Mouse (Mus musculus) midbrain, embryonic 13.5 days (tissue): ENCODE data around the gene Tcf7l2. TPM values are rescaled to one million over a fixed set of nuclear protein-coding genes. Genes with fewer than 3 reads are reported as not detected.
A peak's percentile ranks its signal among the peaks of the same experiment; 100 is the strongest.

ENCODE experiments used
- ATAC-seq: fragments of 200-750 bp; cut with Nextera tagmentation; 2 replicates; pipeline ENCODE4 v1.8.0; 2017; ENCODE audit warnings: mild to moderate bottlenecking, moderate TSS enrichment, moderate library complexity
- H3K27ac ChIP-seq: fragments of 300-500 bp; sonication (generic); 2 replicates; pipeline ENCODE4 v1.5.1; 2015; ENCODE audit warnings: inconsistent platforms, mild to moderate bottlenecking, moderate library complexity
- H3K27me3 ChIP-seq: fragments of 300-500 bp; sonication (generic); 2 replicates; pipeline ENCODE4 v1.6.1; 2015; ENCODE audit warnings: mild to moderate bottlenecking, inconsistent platforms
- H3K36me3 ChIP-seq: fragments of 300-500 bp; sonication (generic); 2 replicates; pipeline ENCODE4 v1.6.1; 2015; ENCODE audit warnings: mild to moderate bottlenecking, inconsistent platforms
- H3K4me1 ChIP-seq: fragments of 300-500 bp; sonication (generic); replicated peaks from 2 replicates; pipeline ENCODE4 v1.6.1; 2015; ENCODE audit warnings: inconsistent platforms
- H3K4me2 ChIP-seq: fragments of 300-500 bp; sonication (generic); replicated peaks from 2 replicates; pipeline ENCODE4 v1.6.1; 2015; ENCODE audit warnings: moderate library complexity, mild to moderate bottlenecking, inconsistent platforms
- H3K4me3 ChIP-seq: fragments of 300-500 bp; sonication (generic); replicated peaks from 2 replicates; pipeline ENCODE4 v1.5.1; 2015; ENCODE audit warnings: mild to moderate bottlenecking, inconsistent platforms
- H3K9ac ChIP-seq: fragments of 300-500 bp; sonication (generic); replicated peaks from 2 replicates; pipeline ENCODE4 v1.6.1; 2015; ENCODE audit warnings: mild to moderate bottlenecking, inconsistent platforms
- H3K9me3 ChIP-seq: fragments of 300-500 bp; sonication (generic); 2 replicates; pipeline ENCODE4 v1.6.1; 2016; ENCODE audit warnings: mild to moderate bottlenecking, inconsistent platforms
- WGBS: fragments of 180-500 bp; shearing (Covaris S2); methylation state at CpG from one replicate; pipeline ENCODE4 v1.1.7; 2015; 5-methylcytosine and 5-hydroxymethylcytosine counted together
- polyA plus RNA-seq: library from polyadenylated mRNA; unstranded; fragments of >200 nt; fragmentation: Nextera tagmentation; extraction: Ambion mirVana; gene quantifications from 2 replicates; pipeline ENCODE4 v1.2.1, GENCODE M21; 2015

Tcf7l2 gene
- polyA plus RNA-seq, 1 experiment from 2014 or later, result 584 TPM

DNA sequence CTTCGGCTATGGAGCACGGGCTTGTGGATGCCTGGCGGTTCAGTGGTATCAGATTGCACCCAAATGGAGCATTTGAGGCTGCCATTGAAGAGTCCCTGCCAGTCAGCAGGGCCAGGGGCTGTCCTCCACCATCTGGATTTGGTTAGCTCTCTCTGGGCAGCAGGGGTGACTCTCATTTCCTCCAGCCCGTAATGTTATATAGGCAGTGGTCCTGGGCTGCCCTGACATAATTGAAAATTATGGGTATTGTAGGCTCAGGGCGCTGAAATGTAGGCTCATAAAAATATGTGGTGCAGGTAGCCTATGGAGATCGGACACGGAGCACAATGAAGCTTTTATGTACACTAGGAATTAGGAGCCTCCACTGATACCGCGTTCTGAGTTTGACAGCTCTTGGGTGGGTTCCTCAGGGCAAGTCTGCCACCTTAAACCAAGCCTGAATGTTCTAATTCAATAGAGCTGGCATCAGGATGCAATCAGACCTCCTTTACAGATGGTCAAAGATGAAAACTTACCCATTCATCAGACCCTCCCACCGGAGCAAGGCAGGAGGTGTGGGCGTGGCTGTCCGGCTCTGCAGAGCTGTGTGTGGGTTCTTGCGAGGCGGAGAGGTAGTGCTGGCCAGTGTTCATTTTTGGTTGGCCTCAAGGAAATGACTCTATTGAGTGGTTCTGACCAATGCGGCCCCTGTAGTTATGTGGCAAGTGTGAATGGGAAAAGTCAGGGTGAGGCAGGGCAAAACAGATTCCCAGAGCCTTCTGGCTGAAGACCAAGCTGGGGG is 73.6 kb downstream of the Tcf7l2 start:
- no peak for ATAC-seq

DNA sequence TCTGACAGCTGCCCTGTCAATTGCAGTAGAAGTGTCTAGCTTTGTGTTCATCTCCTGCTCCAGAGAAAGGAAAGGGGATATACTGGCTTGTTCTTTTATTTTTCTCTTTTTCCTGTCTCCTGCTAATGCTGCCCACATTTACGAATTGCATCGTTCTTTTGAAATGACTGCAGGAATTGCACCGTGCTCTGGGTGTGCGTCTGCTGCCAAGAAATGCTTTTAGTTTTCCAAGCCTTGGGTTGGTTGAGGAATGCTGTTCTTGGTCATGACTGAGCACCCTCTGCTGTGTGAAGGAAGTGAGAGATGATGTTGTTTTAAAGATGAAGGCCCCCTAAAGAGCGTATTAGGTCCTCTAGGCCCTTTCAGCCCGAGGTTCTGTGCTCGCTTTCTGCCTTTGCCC is 75.4 kb downstream of the Tcf7l2 start:
- H3K9me3 ChIP-seq, result no peaks in the 10 kb centered on the region
- no peak overlapping the region for H3K9ac ChIP-seq
- no peak overlapping the region for H3K4me3 ChIP-seq
- no peaks in the 10 kb centered on the region for H3K27me3 ChIP-seq
- no peak overlapping the region for H3K27ac ChIP-seq
- H3K4me2 ChIP-seq, result no peak overlapping the region
- ATAC-seq, result no peak
- 92% methylated on average over 7 of the region's 7 CpGs for WGBS
- peaks cover 25% of the 10 kb centered on the region for H3K36me3 ChIP-seq
- H3K4me1 ChIP-seq, result peaks cover 5% of the 10 kb centered on the region

More for the DNA sequence above, 73.6 kb downstream of the Tcf7l2 start:
- peaks cover 2% of the 10 kb centered on the region; the same call in 1 of the 2 replicates for H3K4me1 ChIP-seq
- H3K9me3 ChIP-seq, result no peaks in the 10 kb centered on the region
- no peaks in the 10 kb centered on the region for H3K27me3 ChIP-seq
- H3K9ac ChIP-seq, result no peak overlapping the region
- H3K27ac ChIP-seq, result no peak overlapping the region
- no peak overlapping the region for H3K4me3 ChIP-seq
- 83% methylated on average over 15 of the region's 15 CpGs for WGBS
- H3K4me2 ChIP-seq, result no peak overlapping the region
- peaks cover 15% of the 10 kb centered on the region for H3K36me3 ChIP-seq

DNA sequence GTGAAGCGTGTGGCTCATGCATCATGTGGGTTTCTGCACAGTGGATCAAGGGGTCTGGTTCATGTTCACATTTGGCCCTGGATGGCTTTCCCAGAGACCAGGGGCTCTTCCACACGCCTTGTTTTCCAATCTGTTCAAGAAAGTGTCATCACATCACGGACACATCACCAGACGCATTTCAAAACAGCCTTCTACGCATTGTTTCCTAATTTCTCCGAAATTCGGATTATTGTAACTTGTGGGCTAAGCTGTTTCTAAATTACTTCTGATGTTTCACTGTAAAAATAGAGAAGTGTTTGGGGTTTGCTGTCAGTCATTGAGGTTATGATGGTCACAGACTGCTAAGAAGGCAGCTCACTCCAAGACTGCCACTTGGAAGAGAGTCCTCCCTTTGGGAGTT is 78.6 kb downstream of the Tcf7l2 start:
- Histone ChIP-seq H3K27me3 (no peaks in the 10 kb centered on the region), H3K4me1 (peaks cover 28% of the 10 kb centered on the region), H3K36me3 (peaks cover 25% of the 10 kb centered on the region), H3K9me3 (no peaks in the 10 kb centered on the region), H3K4me3 (no peak overlapping the region), H3K27ac (no peak overlapping the region), H3K4me2 (no peak overlapping the region), H3K9ac (no peak overlapping the region)
- 94% methylated on average over 7 of the region's 7 CpGs for WGBS
- ATAC-seq, result no peak

DNA sequence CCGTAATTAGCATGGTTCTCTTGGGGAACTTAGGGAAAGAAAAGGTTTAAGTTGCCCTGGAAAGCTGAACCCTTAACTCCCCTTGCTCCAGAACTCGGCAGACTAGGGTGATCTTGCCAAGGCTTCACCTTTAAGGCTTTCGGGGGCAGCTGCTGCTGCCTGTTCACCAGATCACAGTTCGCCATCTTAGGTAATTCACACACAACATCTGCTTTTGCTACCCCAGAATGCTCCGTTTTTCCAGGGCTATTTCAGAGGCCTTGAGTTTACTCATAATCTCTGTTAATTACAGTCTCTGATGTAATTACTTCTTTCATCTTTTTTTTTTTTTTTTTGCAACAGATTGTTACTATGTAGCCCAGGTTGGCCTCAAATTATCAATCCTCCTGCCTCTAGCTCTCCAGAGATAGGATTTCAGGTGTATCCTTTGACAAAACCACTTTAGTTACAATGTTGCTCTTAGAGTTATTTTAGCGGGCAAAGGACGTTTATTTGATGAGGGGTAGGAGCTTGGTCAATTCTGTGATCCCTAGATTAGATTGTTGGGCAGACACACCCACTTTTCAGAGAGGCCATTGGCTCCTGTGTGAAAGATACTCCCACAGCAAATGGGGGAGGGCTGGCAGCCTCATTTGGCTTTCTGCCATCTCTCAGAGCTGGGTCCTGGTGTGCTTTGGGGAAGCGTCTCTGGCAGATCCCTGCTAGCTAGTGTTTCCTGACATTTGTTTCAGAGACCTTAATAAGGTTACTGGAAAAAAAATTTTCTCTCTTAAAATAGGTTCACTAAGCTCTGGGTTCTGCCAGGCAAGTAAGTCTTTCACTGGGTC is 83.6 kb downstream of the Tcf7l2 start:
- 63% methylated on average over 8 of the region's 8 CpGs for WGBS
- 0 out of 2 replicates have a peak overlapping the region, but pooled peaks have one; percentile 45 for H3K27ac ChIP-seq

DNA sequence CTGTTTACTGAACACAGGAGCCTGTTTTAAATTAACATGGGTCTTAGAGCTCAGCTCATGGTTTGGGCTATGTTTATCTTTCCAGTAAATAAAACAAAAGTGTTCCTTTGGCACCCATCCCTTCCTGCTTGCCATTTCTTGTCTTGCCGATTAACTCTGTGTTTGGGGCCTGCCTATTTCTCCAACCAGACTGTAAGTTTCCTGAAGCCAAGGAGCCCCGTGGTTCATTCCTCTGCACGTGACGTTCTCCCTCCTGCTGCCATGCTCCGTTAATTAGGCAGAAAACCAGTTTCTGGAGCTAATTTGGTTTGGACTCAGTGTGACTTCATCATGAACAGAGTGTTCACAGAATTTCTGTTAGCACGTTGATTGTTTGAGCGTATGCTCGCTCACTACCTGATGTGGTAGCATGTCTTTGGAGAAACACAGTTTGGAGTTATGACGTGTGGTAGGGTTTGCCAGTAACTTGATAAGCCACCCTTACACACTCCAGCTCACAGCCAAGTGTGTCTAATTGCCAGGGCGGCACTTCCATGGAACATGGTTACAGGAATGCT is 84.4 kb downstream of the Tcf7l2 start:
- peaks cover 6% of the 10 kb centered on the region; the same call in 1 of the 2 replicates for H3K36me3 ChIP-seq
- no peak overlapping the region for H3K4me3 ChIP-seq
- H3K27me3 ChIP-seq, result no peaks in the 10 kb centered on the region
- no peak overlapping the region for H3K9ac ChIP-seq
- H3K9me3 ChIP-seq, result no peaks in the 10 kb centered on the region
- H3K4me1 ChIP-seq, result peaks cover 53% of the 10 kb centered on the region
- ATAC-seq, result no peak
- H3K27ac ChIP-seq, result 0 out of 2 replicates have a peak overlapping the region, but pooled peaks have one; percentile 45
- 82% methylated on average over 10 of the region's 10 CpGs for WGBS
- no peak overlapping the region for H3K4me2 ChIP-seq

More for the DNA sequence above, 83.6 kb downstream of the Tcf7l2 start:
- H3K27me3 ChIP-seq, result no peaks in the 10 kb centered on the region
- no peak overlapping the region for H3K4me2 ChIP-seq
- no peak overlapping the region for H3K4me3 ChIP-seq
- no peak for ATAC-seq
- H3K4me1 ChIP-seq, result peaks cover 53% of the 10 kb centered on the region
- no peaks in the 10 kb centered on the region for H3K9me3 ChIP-seq
- H3K36me3 ChIP-seq, result peaks cover 13% of the 10 kb centered on the region; the same call in 1 of the 2 replicates
- H3K9ac ChIP-seq, result no peak overlapping the region

DNA sequence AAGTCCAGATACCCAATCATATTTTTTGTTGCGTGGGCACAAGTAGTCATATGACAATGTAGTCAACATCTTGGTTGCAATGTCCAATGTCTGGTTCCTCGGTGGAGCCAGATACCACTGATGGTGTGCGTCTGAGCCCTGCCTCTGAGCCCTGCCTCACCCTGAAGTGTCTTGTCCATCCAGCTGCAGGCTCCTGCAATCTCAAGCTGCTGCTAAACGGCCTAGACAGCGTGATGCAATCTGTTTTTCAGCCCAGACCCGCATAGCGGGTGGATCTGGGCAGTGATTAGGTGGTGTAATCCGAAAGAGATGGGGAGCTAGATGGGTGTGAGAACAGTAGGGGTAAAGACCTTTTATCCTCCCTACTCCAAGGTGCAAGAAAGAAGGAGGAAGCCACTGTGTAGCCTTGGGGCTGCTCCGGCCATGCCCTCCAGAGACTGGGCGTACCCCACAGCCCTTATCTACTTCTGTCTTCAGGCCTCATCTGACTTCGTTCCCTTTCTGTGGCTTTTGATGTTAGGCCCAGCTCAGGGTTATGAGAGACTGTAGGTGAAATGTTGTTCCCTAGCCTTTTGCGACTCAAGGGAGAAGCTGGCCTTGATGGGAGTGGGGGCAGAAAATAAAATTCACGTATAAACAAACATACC is 86.1 kb downstream of the Tcf7l2 start:
- Histone ChIP-seq H3K27ac (no peak overlapping the region), H3K4me1 (peaks cover 48% of the 10 kb centered on the region), H3K9ac (no peak overlapping the region), H3K4me3 (no peak overlapping the region), H3K27me3 (no peaks in the 10 kb centered on the region), H3K36me3 (peaks cover 3% of the 10 kb centered on the region; the same call in 1 of the 2 replicates), H3K4me2 (no peak overlapping the region), H3K9me3 (no peaks in the 10 kb centered on the region)
- ATAC-seq, result no peak
- WGBS, result 83% methylated on average over 13 of the region's 13 CpGs

DNA sequence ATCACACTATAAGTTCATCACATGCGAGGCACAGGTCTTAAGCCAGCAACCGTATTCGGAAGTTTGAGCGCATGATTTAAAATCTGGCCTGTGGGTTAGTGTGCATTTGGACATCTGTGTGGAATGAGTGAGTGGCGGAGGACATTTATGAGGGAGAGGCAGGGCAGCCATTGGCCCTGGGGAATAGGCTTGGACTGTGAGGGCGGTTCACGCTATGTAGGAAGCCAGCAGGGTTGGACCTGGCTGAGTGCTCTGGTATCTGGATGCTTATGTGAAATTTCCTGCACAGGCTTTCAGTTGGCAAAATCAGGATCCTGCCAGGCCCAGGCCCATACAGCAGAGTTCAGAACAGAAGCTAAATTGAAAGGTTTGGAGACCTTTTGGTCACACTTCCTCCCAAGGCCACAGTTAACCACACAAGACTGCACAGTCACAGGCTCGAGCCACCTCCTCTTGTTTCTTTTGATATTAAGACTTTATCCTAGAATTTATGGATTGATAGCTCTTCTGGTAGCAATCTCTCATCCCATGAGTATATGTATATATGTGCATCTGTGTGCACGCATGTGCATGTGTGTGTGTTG is 89.4 kb downstream of the Tcf7l2 start:
- Histone ChIP-seq H3K9ac (no peak overlapping the region), H3K4me1 (peaks cover 25% of the 10 kb centered on the region), H3K4me2 (no peak overlapping the region), H3K4me3 (no peak overlapping the region), H3K27me3 (no peaks in the 10 kb centered on the region), H3K36me3 (peaks cover 5% of the 10 kb centered on the region; the same call in 1 of the 2 replicates), H3K27ac (no peak overlapping the region), H3K9me3 (no peaks in the 10 kb centered on the region)
- WGBS, result 88% methylated on average over 9 of the region's 9 CpGs
- peak; percentile 19; the same call in 1 of the 2 replicates for ATAC-seq

DNA sequence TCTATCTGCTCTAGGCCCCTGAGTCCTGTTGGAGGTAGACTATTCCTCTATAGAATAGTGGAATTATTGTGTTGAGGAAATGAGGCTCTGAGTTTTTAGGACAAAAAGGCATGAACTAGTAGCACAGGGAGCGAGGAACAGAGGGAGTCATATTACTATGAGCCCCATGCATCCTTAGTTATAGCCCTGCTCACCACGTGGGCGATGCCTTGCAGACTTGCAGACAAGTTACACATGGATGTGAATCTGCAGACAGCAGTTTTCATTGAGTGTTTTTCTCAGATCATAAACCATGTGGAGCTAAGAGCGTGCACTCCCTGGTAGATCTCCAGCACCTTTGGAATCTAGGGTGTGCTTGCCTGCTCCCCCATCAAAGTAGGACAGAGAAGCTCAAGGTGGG is 90.5 kb downstream of the Tcf7l2 start:
- Histone ChIP-seq H3K4me2 (no peak overlapping the region), H3K27me3 (no peaks in the 10 kb centered on the region), H3K36me3 (peaks cover 5% of the 10 kb centered on the region; the same call in 1 of the 2 replicates), H3K27ac (no peak overlapping the region), H3K9me3 (no peaks in the 10 kb centered on the region), H3K4me3 (no peak overlapping the region), H3K9ac (no peak overlapping the region), H3K4me1 (peaks cover 29% of the 10 kb centered on the region)
- WGBS, result 90% methylated on average over 4 of the region's 4 CpGs
- ATAC-seq, result no peak

DNA sequence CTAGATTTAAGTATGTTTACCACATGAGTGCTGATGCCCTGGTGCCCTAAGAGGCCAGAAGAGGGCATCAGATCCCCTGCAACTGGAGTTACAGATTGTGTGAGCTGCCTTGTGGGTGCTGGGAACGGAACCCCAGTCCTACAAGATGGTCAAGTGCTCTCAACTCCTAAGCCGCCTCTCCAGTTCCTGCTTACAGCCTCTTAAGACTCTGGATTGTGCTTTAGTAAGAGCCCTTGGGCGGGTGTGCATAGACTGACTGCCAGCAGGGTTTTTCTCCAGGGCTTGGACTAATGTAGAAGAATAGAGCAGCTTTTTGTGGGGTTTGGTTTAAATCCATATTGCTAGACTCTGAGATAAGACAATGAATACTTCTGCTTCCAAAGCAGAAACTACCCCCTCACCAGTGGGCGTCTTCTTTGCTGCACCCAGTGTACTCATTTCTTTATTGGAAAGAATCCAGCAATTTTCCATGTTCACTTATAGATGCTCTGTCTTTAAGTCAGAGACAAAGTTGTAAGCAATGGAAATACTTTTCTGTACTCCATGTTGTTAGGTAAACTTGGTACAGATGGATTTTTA is 92.3 kb downstream of the Tcf7l2 start:
- no peak overlapping the region for H3K9ac ChIP-seq
- no peaks in the 10 kb centered on the region for H3K9me3 ChIP-seq
- H3K27me3 ChIP-seq, result no peaks in the 10 kb centered on the region
- no peak overlapping the region for H3K27ac ChIP-seq
- H3K4me3 ChIP-seq, result no peak overlapping the region
- ATAC-seq, result no peak
- H3K36me3 ChIP-seq, result peaks cover 5% of the 10 kb centered on the region; the same call in 1 of the 2 replicates
- H3K4me1 ChIP-seq, result peaks cover 34% of the 10 kb centered on the region
- H3K4me2 ChIP-seq, result no peak overlapping the region
- 96% methylated on average over 4 of the region's 4 CpGs for WGBS

DNA sequence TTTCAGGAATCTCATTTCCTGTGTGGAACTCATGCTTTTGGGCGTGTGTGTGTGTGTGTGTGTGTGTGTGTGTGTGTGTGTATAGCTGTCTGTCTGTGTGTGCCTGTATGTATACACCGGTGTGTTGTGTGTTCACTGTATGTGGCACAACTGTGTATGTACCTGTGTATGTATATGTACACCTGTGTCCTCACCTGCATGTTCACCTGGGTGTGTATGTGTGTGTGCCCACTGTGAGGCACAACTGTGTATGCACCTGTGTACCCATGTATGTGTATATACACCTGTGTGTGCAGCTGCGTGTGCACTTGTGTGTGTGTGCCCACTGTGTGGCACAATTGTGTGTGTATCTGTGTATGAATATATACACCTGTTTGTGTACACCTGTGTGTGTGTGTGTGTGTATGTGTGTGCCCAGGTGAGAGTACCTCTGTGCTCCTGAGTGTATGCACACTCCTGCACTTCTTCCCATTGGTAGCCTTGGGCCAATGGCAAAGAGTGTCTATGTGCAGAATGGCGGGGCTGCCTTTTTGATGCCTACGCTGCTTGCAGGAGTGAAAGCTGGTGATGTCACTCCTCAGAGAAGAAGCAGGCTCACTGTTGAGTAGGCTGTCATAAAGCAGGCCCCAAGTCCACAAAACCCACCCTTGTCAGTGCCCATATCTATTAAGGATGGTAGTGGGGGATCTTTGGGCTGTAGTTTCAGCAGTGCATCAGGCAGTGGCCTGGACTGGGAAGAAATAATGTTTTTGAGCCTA is 95.5 kb downstream of the Tcf7l2 start:
- no peak overlapping the region for H3K9ac ChIP-seq
- peaks cover 3% of the 10 kb centered on the region; the same call in 1 of the 2 replicates for H3K36me3 ChIP-seq
- ATAC-seq, result peak; percentile 58
- no peaks in the 10 kb centered on the region for H3K27me3 ChIP-seq
- peak overlapping the region; percentile 72 for H3K27ac ChIP-seq
- 66% methylated on average over 5 of the region's 5 CpGs for WGBS
- 0 out of 2 replicates have a peak overlapping the region, but pooled peaks have one; percentile 36 for H3K4me2 ChIP-seq
- no peak overlapping the region for H3K4me3 ChIP-seq
- H3K9me3 ChIP-seq, result no peaks in the 10 kb centered on the region
- H3K4me1 ChIP-seq, result peaks cover 61% of the 10 kb centered on the region
